Mouse (Mus musculus): ENCODE data around the gene Tshz2. TPM values are rescaled to one million over a fixed set of nuclear protein-coding genes. Genes with fewer than 3 reads are reported as not detected.

The Tshz2 gene
- polyA plus RNA-seq, 1 experiment from 2014 or later: 22.8 TPM

GRCm38 (mm10) chr2:169699141-169699540 is 66.3 kb downstream of the Tshz2 start:
- 89% methylated on average over 5 of the region's 5 CpGs for WGBS
- ATAC-seq: no peak
- Histone ChIP-seq H3K9me3 (replicated peaks; ENCODE audit: control insufficient read depth, low read length, poor library complexity, severe bottlenecking) (no peaks in the 10 kb centered on the region), H3K4me2 (ENCODE audit: low read length) (no peak overlapping the region), H3K27ac (ENCODE audit: low read length) (no peak overlapping the region), H3K27me3 (ENCODE audit: control insufficient read depth, insufficient read depth, low read depth, low read length) (no peaks in the 10 kb centered on the region), H3K4me3 (ENCODE audit: low read depth, low read length) (no peak overlapping the region), H3K9ac (ENCODE audit: low read depth, low read length) (no peak overlapping the region), H3K4me1 (ENCODE audit: control insufficient read depth, insufficient read depth, low read length) (no peaks in the 10 kb centered on the region), H3K36me3 (ENCODE audit: control insufficient read depth, insufficient read depth, low read length) (no peaks in the 10 kb centered on the region)

DNA sequence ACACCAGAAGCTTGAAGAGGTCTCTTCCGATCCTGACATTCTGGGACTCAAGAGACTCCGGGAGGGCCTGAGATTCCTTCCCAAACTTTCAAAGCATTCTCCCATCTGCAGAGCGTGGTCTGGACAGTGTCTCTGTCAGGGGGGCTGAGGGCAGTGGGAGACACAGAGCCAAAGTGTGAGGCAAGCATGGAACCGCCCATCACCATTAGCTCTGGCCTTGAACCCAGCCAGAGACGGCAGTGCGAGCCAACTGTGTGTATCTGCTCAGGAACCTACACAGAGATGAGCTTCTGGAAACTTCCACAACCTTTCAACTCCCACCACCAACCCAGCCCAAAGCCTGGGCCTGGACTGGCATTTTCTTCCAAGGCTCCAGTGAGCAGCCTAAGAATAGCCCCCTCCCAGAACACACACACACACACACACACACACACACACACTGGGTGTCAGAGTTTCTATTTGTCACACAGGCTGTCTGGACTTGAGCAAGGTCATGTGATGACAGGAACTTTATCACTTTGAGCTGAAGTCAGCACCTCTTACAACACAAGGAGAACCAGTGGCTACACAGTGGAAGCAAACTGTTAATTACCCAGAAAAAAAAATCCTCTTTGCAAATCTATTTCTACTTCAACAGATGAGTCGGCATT is 67.2 kb downstream of the Tshz2 start:
- Histone ChIP-seq H3K36me3 (ENCODE audit: control insufficient read depth, insufficient read depth, low read length) (no peaks in the 10 kb centered on the region), H3K4me1 (ENCODE audit: control insufficient read depth, insufficient read depth, low read length) (no peaks in the 10 kb centered on the region), H3K27me3 (ENCODE audit: control insufficient read depth, insufficient read depth, low read depth, low read length) (no peaks in the 10 kb centered on the region), H3K4me3 (ENCODE audit: low read depth, low read length) (no peak overlapping the region), H3K9me3 (replicated peaks; ENCODE audit: control insufficient read depth, low read length, poor library complexity, severe bottlenecking) (no peaks in the 10 kb centered on the region), H3K27ac (ENCODE audit: low read length) (no peak overlapping the region), H3K9ac (ENCODE audit: low read depth, low read length) (no peak overlapping the region), H3K4me2 (ENCODE audit: low read length) (no peak overlapping the region)
- no peak for ATAC-seq
- WGBS: 85% methylated on average over 7 of the region's 7 CpGs

- Histone ChIP-seq H3K4me1 (ENCODE audit: control insufficient read depth, insufficient read depth, low read length) (no peaks in the 10 kb centered on the region), H3K27ac (ENCODE audit: low read length) (no peak overlapping the region), H3K36me3 (ENCODE audit: control insufficient read depth, insufficient read depth, low read length) (no peaks in the 10 kb centered on the region), H3K9me3 (replicated peaks; ENCODE audit: control insufficient read depth, low read length, poor library complexity, severe bottlenecking) (no peaks in the 10 kb centered on the region), H3K4me2 (ENCODE audit: low read length) (no peak overlapping the region), H3K9ac (ENCODE audit: low read depth, low read length) (no peak overlapping the region), H3K4me3 (ENCODE audit: low read depth, low read length) (no peak overlapping the region), H3K27me3 (ENCODE audit: control insufficient read depth, insufficient read depth, low read depth, low read length) (no peaks in the 10 kb centered on the region)
- WGBS: 69% methylated on average over 15 of the region's 15 CpGs
- ATAC-seq: no peak
Observed at GRCm38 (mm10) chr2:169702725-169703486, 70.1 kb downstream of the Tshz2 start.

DNA sequence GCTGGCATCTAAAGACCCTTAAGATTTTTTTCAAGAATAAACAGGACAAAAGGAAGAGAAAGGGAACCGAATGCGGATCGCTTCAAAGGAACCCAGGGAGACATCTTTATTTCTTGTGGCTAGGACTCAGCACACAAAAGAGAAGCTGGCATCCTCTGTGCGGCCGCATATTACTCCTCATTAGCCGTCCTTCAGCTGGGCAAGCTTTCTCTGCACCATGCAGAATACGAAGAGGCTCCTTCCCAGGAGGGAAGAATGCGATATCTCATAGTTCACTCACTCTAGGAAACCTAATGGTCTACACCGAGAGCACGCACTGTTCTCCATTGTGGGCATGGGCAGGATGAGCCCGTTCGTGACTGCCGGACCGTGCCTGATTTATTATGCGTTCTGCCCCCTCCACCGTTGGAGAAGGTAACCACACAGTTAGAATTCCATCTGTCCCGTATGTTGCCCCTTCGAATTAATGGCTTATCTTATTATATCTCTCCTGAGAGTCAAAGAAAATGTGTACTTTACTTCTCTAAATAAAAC is 89.0 kb downstream of the Tshz2 start:
- 38% methylated on average over 18 of the region's 18 CpGs for WGBS
- no peak overlapping the region for H3K27ac ChIP-seq (ENCODE audit: low read length)
- H3K4me3 ChIP-seq (ENCODE audit: low read depth, low read length): no peak overlapping the region
- no peaks in the 10 kb centered on the region for H3K27me3 ChIP-seq (ENCODE audit: control insufficient read depth, insufficient read depth, low read depth, low read length)
- peak; percentile 39; the same call in 1 of the 2 replicates for ATAC-seq
- peaks cover 9% of the 10 kb centered on the region for H3K4me1 ChIP-seq (ENCODE audit: control insufficient read depth, insufficient read depth, low read length)
- no peak overlapping the region; the same call in 1 of the 2 replicates for H3K4me2 ChIP-seq (ENCODE audit: low read length)
- H3K9ac ChIP-seq (ENCODE audit: low read depth, low read length): no peak overlapping the region
- H3K36me3 ChIP-seq (ENCODE audit: control insufficient read depth, insufficient read depth, low read length): no peaks in the 10 kb centered on the region
- H3K9me3 ChIP-seq (replicated peaks; ENCODE audit: control insufficient read depth, low read length, poor library complexity, severe bottlenecking): no peaks in the 10 kb centered on the region

DNA sequence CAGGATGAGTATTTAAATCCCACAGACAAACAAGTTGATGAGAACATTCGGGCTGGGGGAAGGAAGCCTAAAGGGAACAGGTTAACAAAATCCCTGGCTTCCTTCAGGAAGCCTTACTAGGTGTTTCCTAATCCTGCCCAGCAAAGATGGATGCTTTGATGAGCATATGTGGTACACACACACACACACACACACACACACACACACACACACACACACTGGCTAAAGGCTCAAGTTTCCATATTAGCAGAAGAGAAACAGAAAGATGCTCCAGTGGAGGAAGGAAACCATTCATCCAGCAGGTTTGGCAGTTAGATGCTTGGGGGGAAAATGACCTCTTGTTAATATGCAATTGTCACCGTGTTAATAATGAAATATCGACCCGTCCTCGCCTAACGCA is 89.5 kb downstream of the Tshz2 start:
- H3K4me1 ChIP-seq (ENCODE audit: control insufficient read depth, insufficient read depth, low read length): peaks cover 9% of the 10 kb centered on the region
- H3K9ac ChIP-seq (ENCODE audit: low read depth, low read length): no peak overlapping the region
- no peaks in the 10 kb centered on the region for H3K9me3 ChIP-seq (replicated peaks; ENCODE audit: control insufficient read depth, low read length, poor library complexity, severe bottlenecking)
- no peak overlapping the region for H3K27ac ChIP-seq (ENCODE audit: low read length)
- WGBS: 82% methylated on average over 6 of the region's 6 CpGs
- no peaks in the 10 kb centered on the region for H3K27me3 ChIP-seq (ENCODE audit: control insufficient read depth, insufficient read depth, low read depth, low read length)
- H3K36me3 ChIP-seq (ENCODE audit: control insufficient read depth, insufficient read depth, low read length): no peaks in the 10 kb centered on the region
- H3K4me2 ChIP-seq (ENCODE audit: low read length): no peak overlapping the region
- ATAC-seq: no peak
- H3K4me3 ChIP-seq (ENCODE audit: low read depth, low read length): no peak overlapping the region

- Histone ChIP-seq H3K4me1 (ENCODE audit: control insufficient read depth, insufficient read depth, low read length) (peaks cover 9% of the 10 kb centered on the region), H3K4me3 (ENCODE audit: low read depth, low read length) (no peak overlapping the region), H3K36me3 (ENCODE audit: control insufficient read depth, insufficient read depth, low read length) (no peaks in the 10 kb centered on the region), H3K27me3 (ENCODE audit: control insufficient read depth, insufficient read depth, low read depth, low read length) (no peaks in the 10 kb centered on the region), H3K4me2 (ENCODE audit: low read length) (peak overlapping the region; percentile 10; the same call in 1 of the 2 replicates), H3K9me3 (replicated peaks; ENCODE audit: control insufficient read depth, low read length, poor library complexity, severe bottlenecking) (no peaks in the 10 kb centered on the region), H3K27ac (ENCODE audit: low read length) (peak overlapping the region; percentile 8; the same call in 1 of the 2 replicates), H3K9ac (ENCODE audit: low read depth, low read length) (no peak overlapping the region)
- 60% methylated on average over 24 of the region's 24 CpGs for WGBS
- ATAC-seq: no peak
Observed at GRCm38 (mm10) chr2:169723645-169724462, 91.0 kb downstream of the Tshz2 start.

DNA sequence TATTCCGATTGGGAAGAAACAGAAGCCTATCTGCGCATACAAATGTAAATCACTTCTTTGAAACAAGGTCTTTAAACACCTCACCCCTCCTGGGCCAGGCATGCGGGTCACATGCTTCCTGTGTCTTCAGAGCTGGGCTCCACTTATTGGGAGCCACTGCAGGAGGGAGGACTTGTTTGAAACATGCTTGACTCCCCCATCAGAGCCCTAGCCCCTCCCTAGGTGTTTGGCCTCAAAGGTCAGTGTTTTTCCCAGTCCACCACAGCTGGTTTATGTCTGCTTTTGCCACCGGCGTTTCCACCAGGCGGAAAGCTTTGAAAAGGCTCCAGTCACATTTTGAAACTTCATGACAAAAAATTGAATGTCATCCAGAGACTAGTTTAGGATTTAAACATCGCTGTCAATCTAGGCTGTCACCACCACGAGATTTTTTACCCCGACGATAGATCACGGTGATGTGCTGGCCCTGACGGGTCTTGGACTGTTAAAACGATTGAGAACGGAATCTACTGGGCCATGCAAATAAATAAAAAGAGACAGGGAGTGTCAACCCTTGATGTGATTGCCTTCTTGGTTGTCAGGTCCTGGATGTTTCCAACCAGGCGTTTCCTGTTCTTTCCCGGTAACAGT is 96.0 kb downstream of the Tshz2 start:
- H3K9ac ChIP-seq (ENCODE audit: low read depth, low read length): no peak overlapping the region
- no peaks in the 10 kb centered on the region for H3K36me3 ChIP-seq (ENCODE audit: control insufficient read depth, insufficient read depth, low read length)
- H3K4me1 ChIP-seq (ENCODE audit: control insufficient read depth, insufficient read depth, low read length): peaks cover 5% of the 10 kb centered on the region
- H3K4me2 ChIP-seq (ENCODE audit: low read length): no peak overlapping the region
- H3K4me3 ChIP-seq (ENCODE audit: low read depth, low read length): no peak overlapping the region
- no peak for ATAC-seq
- no peaks in the 10 kb centered on the region for H3K9me3 ChIP-seq (replicated peaks; ENCODE audit: control insufficient read depth, low read length, poor library complexity, severe bottlenecking)
- 65% methylated on average over 16 of the region's 16 CpGs for WGBS
- H3K27ac ChIP-seq (ENCODE audit: low read length): no peak overlapping the region
- no peaks in the 10 kb centered on the region for H3K27me3 ChIP-seq (ENCODE audit: control insufficient read depth, insufficient read depth, low read depth, low read length)

GRCm38 (mm10) chr2:169730551-169730996 is 97.8 kb downstream of the Tshz2 start:
- no peak overlapping the region for H3K27ac ChIP-seq (ENCODE audit: low read length)
- no peaks in the 10 kb centered on the region for H3K36me3 ChIP-seq (ENCODE audit: control insufficient read depth, insufficient read depth, low read length)
- H3K27me3 ChIP-seq (ENCODE audit: control insufficient read depth, insufficient read depth, low read depth, low read length): no peaks in the 10 kb centered on the region
- WGBS: 71% methylated on average over 7 of the region's 7 CpGs
- H3K9ac ChIP-seq (ENCODE audit: low read depth, low read length): no peak overlapping the region
- no peaks in the 10 kb centered on the region for H3K9me3 ChIP-seq (replicated peaks; ENCODE audit: control insufficient read depth, low read length, poor library complexity, severe bottlenecking)
- ATAC-seq: no peak
- H3K4me1 ChIP-seq (ENCODE audit: control insufficient read depth, insufficient read depth, low read length): peaks cover 9% of the 10 kb centered on the region
- H3K4me2 ChIP-seq (ENCODE audit: low read length): no peak overlapping the region
- no peak overlapping the region for H3K4me3 ChIP-seq (ENCODE audit: low read depth, low read length)
